Mouse (Mus musculus) spleen, adult 2 months (tissue): ENCODE results near the gene Cdhr3.

Source experiments
- CTCF ChIP-seq: fragments of 200-500 bp; IDR thresholded peaks from 2 replicates; pipeline ENCODE4 v1.5.1; 2011; ENCODE audit warnings: mild to moderate bottlenecking, inconsistent platforms; ENCODE audit not compliant: insufficient read depth, insufficient read length, insufficient replicate concordance; ENCODE audit errors: extremely low read depth
- POLR2A ChIP-seq: fragments of 200-500 bp; IDR thresholded peaks from 2 replicates; pipeline ENCODE4 v1.6.1; 2011; ENCODE audit warnings: low read depth, low read length, inconsistent platforms

GRCm38 (mm10) chr12:33040811-33041210 is 51.9 kb downstream of the Cdhr3 start:
- TF ChIP-seq CTCF (no peak), POLR2A (no peak)
